Mouse (Mus musculus) liver, postnatal 0 days (tissue): ENCODE measurements at regions not wholly inside any gene's neighbourhood (a gene's known extent, or its start where the extent isn't known, plus 50 kb on each side); places are given as distances from the start of the nearest gene placed in this dataset.

Experiments
- CTCF ChIP-seq: sonication (generic); IDR thresholded peaks from 2 replicates; pipeline ENCODE4 v1.5.1; 2016; ENCODE audit warnings: antibody characterized with exemption, low read depth
- EP300 ChIP-seq: IDR thresholded peaks from 2 replicates; pipeline ENCODE4 v1.6.1; 2016; ENCODE audit warnings: antibody characterized with exemption, low read depth, mild to moderate bottlenecking

- no peak for TF ChIP-seq EP300
- TF ChIP-seq CTCF, result no peak
These were observed 98.2 kb upstream of the Fut8 start for GRCm38 (mm10) chr12:77139718-77140117.
